Mouse (Mus musculus): ENCODE results near the gene Clrn2.

GRCm38 (mm10) chr5:45438301-45438700, 15.2 kb upstream of the Clrn2 start:
- TF ChIP-seq CTCF (IDR thresholded peaks at IDR 0.05; ENCODE audit: borderline replicate concordance, insufficient read depth, low read depth, low read length) (no peak), POLR2A (IDR thresholded peaks at IDR 0.05; ENCODE audit: borderline replicate concordance, insufficient read depth, low read length) (no peak)
